Mouse (Mus musculus) limb, embryonic 15.5 days (tissue): Measurements from ENCODE around the gene Cbfa2t3. TPM values are rescaled to one million over a fixed set of nuclear protein-coding genes. Genes with fewer than 3 reads are reported as not detected.

Experiments
- ATAC-seq: fragments of 200-750 bp; cut with Nextera tagmentation; 2 replicates; pipeline ENCODE4 v1.8.0; 2017; ENCODE audit warnings: low read depth, moderate TSS enrichment; ENCODE audit not compliant: insufficient number of reproducible peaks, low FRiP score, low TSS enrichment
- H3K27ac ChIP-seq: fragments of 300-500 bp; sonication (generic); 2 replicates; pipeline ENCODE4 v1.5.1; 2015; ENCODE audit warnings: moderate library complexity, mild to moderate bottlenecking, inconsistent platforms
- H3K27me3 ChIP-seq: fragments of 300-500 bp; sonication (generic); 2 replicates; pipeline ENCODE4 v1.6.1; 2015; ENCODE audit warnings: inconsistent platforms
- H3K36me3 ChIP-seq: fragments of 300-500 bp; sonication (generic); 2 replicates; pipeline ENCODE4 v1.6.1; 2015; ENCODE audit warnings: inconsistent platforms
- H3K4me1 ChIP-seq: fragments of 300-500 bp; sonication (generic); 2 replicates; pipeline ENCODE4 v1.6.1; 2015; ENCODE audit warnings: inconsistent platforms
- H3K4me2 ChIP-seq: fragments of 300-500 bp; sonication (generic); 2 replicates; pipeline ENCODE4 v1.6.1; 2015; ENCODE audit warnings: mild to moderate bottlenecking, inconsistent platforms
- H3K4me3 ChIP-seq: fragments of 300-500 bp; sonication (generic); 2 replicates; pipeline ENCODE4 v1.5.1; 2015; ENCODE audit warnings: mild to moderate bottlenecking, inconsistent platforms
- H3K9ac ChIP-seq: fragments of 300-500 bp; sonication (generic); 2 replicates; pipeline ENCODE4 v1.6.1; 2015; ENCODE audit warnings: inconsistent platforms
- H3K9me3 ChIP-seq: fragments of 300-500 bp; sonication (generic); 2 replicates; pipeline ENCODE4 v1.6.1; 2016; ENCODE audit warnings: inconsistent platforms
- WGBS: fragments of 180-500 bp; shearing (Covaris S2); methylation state at CpG from one replicate; pipeline ENCODE4 v1.1.7; 2015; 5-methylcytosine and 5-hydroxymethylcytosine counted together
- microRNA-seq: library from miRNA; unstranded; fragments of <30 nt; microRNA quantifications from one replicate; pipeline ENCODE4, GENCODE M21; 2016
- polyA plus RNA-seq: library from polyadenylated mRNA; unstranded; fragments of >200 nt; fragmentation: Nextera tagmentation; extraction: Ambion mirVana; gene quantifications from 2 replicates; pipeline ENCODE4 v1.2.1, GENCODE M21; 2015

Gene Cbfa2t3
- polyA plus RNA-seq, 1 experiment from 2014 or later: 4.6 TPM

DNA sequence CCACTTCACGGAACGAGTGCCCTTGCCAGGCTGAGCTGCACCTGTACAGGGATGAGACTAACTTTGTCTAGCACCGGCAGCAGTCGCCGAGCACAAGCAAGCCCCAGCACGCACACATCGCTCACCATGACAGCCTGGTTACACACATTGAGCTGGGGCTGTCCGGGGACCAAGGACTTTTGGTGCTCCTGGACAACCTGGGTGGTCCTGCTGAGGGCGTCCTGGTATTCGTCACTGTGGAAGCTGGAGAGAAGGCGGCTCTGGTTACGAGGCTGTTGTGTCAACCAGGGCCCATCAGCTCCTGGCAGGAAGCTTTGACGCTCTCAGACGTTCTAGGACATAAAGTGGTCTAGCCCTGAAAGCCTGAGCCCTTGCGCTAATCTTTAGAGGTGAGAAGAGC is 118.0 kb downstream of the Cbfa2t3 start:
- no peaks in the 10 kb centered on the region for H3K27me3 ChIP-seq
- WGBS: 30% methylated on average over 15 of the region's 15 CpGs
- no peak overlapping the region for H3K4me2 ChIP-seq
- H3K9me3 ChIP-seq: no peaks in the 10 kb centered on the region
- H3K4me3 ChIP-seq: no peak overlapping the region
- H3K36me3 ChIP-seq: no peaks in the 10 kb centered on the region
- no peak overlapping the region for H3K27ac ChIP-seq
- H3K4me1 ChIP-seq: peaks cover 43% of the 10 kb centered on the region
- ATAC-seq: no peak
- no peak overlapping the region for H3K9ac ChIP-seq

DNA sequence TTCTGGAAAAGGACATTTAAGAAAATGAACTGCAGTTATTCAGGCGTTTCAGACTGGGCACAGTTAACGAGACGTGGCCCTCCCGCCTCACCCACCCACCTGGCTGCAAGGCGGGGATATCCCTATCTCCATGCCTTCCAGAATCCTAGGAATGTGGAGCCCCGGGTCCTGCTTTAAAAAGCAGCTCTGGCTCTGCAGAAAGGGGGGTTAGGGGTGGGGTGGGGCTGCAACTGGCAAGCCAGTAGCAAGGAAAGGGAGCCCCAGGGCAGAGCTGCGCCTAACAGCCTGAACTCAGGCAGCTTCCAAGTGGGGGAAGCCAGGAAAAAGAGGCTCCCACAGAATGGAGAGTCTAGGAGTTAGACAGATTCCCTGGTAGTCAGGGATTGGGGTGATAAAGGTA is 119.7 kb downstream of the Cbfa2t3 start:
- peaks cover 7% of the 10 kb centered on the region; the same call in 1 of the 2 replicates for H3K36me3 ChIP-seq
- 9% methylated on average over 7 of the region's 7 CpGs for WGBS
- ATAC-seq: no peak
- H3K27me3 ChIP-seq: no peaks in the 10 kb centered on the region
- no peak overlapping the region for H3K4me3 ChIP-seq
- H3K4me1 ChIP-seq: peaks cover 56% of the 10 kb centered on the region
- no peak overlapping the region for H3K9ac ChIP-seq
- no peak overlapping the region for H3K4me2 ChIP-seq
- H3K27ac ChIP-seq: peak overlapping the region; percentile 68
- no peaks in the 10 kb centered on the region for H3K9me3 ChIP-seq

DNA sequence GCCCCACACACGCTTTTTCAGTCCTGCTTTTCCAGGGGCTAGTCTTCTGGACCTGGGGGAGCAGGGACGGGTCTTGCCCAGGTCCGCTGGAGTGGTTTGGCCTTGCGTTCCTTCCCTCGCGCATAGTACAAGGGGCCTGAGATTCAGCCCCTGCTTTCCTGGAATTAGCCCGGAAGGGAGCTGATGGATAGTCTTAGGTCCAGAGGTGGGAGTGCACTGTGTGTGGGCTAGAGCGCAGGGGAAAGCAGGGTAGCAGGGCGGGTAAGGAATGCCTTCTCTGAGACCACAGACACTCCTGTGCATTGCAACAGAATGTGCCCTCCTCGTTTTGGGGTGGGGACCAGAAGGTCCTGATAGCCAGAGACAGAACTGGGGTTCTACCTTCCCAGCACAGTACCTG is 121.8 kb downstream of the Cbfa2t3 start:
- H3K4me3 ChIP-seq: peak overlapping the region; percentile 76
- 44% methylated on average over 10 of the region's 10 CpGs for WGBS
- peaks cover 56% of the 10 kb centered on the region for H3K4me1 ChIP-seq

DNA sequence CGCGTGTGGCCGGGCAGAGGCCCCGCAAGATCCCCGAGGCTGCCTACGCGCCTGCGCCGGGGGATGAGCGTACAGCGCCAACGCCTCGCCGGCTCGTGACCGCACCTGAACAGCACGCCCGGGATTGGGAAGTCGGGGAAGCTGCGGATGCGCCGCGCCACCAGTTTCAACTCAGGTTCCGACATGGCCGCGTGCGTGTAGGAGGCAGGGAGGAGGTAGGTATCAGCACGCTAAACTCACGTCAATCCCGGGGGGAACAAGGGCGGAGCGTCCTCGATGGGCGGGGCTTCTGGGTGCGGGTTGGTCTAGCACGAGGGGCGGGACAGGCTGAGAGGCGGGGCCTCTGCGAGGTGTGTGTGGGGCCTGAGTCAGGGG is 122.3 kb downstream of the Cbfa2t3 start, which contains the start of gene Aprt:
Aprt (minus strand) TSS at position 262 of the 375 bp plus-strand sequence.
- Histone ChIP-seq H3K4me3 (peak within 1 kb of the TSS; percentile 76), H3K9me3 (no peaks in the 10 kb centered on the region), H3K27ac (peak within 1 kb of the TSS; percentile 73), H3K36me3 (peaks cover 30% of the 10 kb centered on the region), H3K27me3 (no peaks in the 10 kb centered on the region), H3K4me1 (peaks cover 56% of the 10 kb centered on the region), H3K9ac (peak within 1 kb of the TSS; percentile 65), H3K4me2 (peak within 1 kb of the TSS; percentile 79)
- WGBS: under 1% methylated on average over 39 of the region's 39 CpGs
- ATAC-seq: peak; percentile 89

More for the DNA sequence above, 121.8 kb downstream of the Cbfa2t3 start:
- H3K36me3 ChIP-seq: peaks cover 25% of the 10 kb centered on the region
- H3K9me3 ChIP-seq: no peaks in the 10 kb centered on the region
- no peak for ATAC-seq
- no peak overlapping the region for H3K9ac ChIP-seq
- peak overlapping the region; percentile 63; the same call in 1 of the 2 replicates for H3K27ac ChIP-seq
- H3K27me3 ChIP-seq: no peaks in the 10 kb centered on the region
- peak overlapping the region; percentile 79 for H3K4me2 ChIP-seq

DNA sequence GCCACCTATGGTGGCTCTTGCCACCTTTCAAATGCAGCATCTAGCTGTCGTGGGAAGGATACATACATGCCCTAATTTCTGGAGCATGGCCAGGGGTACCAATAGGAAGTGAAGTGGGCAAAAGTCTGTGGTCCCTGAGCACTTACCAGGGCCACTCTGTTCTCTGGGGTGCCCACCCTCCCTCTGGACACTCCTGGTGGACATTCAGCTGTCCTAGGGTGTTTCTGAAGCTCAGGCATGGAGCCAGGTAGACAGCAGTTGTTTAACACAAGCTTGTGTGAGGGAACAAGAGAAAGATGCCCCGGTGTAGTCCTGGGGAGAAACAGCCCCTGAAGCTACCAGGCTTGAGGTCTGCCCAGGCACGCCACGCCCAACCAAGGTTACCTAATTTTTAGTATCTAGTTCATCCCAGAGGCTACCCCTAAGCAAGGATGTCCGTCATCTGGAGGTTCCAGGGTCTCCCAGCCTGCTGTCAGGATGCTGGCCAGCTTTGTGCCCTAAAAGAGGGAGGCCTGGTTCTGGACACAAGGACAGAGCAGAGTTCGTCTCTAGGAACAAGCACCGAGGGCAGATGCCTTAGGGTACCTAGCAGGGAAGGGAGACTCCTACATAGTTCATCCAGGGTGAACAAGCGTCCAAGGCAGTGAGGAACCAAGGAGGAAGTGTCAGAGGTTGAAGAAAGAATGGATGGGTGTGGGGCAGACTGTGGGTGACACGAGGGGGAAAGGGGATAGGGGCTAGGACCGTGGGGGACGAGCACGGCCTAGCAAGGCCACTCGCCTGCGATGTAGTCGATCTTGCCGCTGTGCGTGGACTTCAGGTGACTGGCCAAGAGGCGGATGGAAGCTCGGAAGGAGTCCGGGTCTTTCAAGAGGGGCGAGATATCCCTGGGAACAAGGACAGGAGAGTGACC is 122.9 kb downstream of the Cbfa2t3 start:
- H3K36me3 ChIP-seq: peaks cover 37% of the 10 kb centered on the region
- H3K9me3 ChIP-seq: no peaks in the 10 kb centered on the region
- no peak for ATAC-seq
- peak overlapping the region; percentile 76 for H3K4me3 ChIP-seq
- H3K4me1 ChIP-seq: peaks cover 54% of the 10 kb centered on the region
- peak overlapping the region; percentile 79 for H3K4me2 ChIP-seq
- 16% methylated on average over 21 of the region's 21 CpGs for WGBS
- no peaks in the 10 kb centered on the region for H3K27me3 ChIP-seq
- H3K9ac ChIP-seq: peak overlapping the region; percentile 65
- peak overlapping the region; percentile 73 for H3K27ac ChIP-seq

DNA sequence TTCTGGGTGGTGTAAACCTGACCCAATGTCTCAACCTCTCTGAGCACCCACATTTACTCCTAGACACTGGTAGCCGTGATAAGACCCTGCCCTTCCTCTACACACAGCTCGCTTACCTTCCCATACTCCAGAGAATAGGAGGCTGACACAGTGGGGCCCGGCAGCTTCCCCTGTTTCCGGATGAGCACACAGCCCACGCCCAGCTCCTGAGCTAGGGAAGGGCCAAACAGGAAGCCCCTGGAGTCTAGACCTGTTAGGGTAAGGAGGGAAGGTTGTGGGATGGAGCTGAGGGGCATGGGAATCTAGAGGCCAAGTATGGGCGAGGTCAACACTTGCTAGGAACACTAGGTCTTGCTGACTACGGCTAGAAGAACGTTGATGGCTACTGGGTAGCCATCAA is 123.6 kb downstream of the Cbfa2t3 start:
- no peak for ATAC-seq
- H3K4me1 ChIP-seq: peaks cover 48% of the 10 kb centered on the region
- no peaks in the 10 kb centered on the region for H3K9me3 ChIP-seq
- WGBS: 70% methylated on average over 8 of the region's 8 CpGs
- H3K27ac ChIP-seq: no peak overlapping the region
- peak overlapping the region; percentile 76 for H3K4me3 ChIP-seq
- peak overlapping the region; percentile 79 for H3K4me2 ChIP-seq
- H3K9ac ChIP-seq: no peak overlapping the region
- H3K27me3 ChIP-seq: no peaks in the 10 kb centered on the region
- peaks cover 44% of the 10 kb centered on the region for H3K36me3 ChIP-seq

Small RNA genes within 50 kb of the gene (microRNA-seq; reads per million reads assigned to microRNA genes)
- not detected for gene Mir6396

Other genes with a start within 250 kb of the Cbfa2t3 start
- gene Snai3, start 238.4 kb downstream of the Cbfa2t3 start, polyA plus RNA-seq: 0.84 and 3.3 TPM in 2 replicates
- gene Rnf166, start 223.0 kb downstream of the Cbfa2t3 start, polyA plus RNA-seq: 49.4 and 51.0 TPM in 2 replicates
- gene Ctu2, start 223.0 kb downstream of the Cbfa2t3 start, polyA plus RNA-seq: 40.8 and 47.6 TPM in 2 replicates
- 17.5 and 23.3 TPM in 2 replicates for gene Piezo1, start 147.8 kb downstream of the Cbfa2t3 start, polyA plus RNA-seq
- 31.8 and 36.1 TPM in 2 replicates for gene Cdt1, start 131.1 kb downstream of the Cbfa2t3 start, polyA plus RNA-seq
- gene Aprt, start 122.2 kb downstream of the Cbfa2t3 start, polyA plus RNA-seq: 268 and 295 TPM in 2 replicates
- 12.0 and 16.6 TPM in 2 replicates for gene Galns, start 87.6 kb downstream of the Cbfa2t3 start, polyA plus RNA-seq
- gene Trappc2l, start 87.5 kb downstream of the Cbfa2t3 start, polyA plus RNA-seq: 48.9 and 60.1 TPM in 2 replicates
- gene Pabpn1l, start 76.4 kb downstream of the Cbfa2t3 start, polyA plus RNA-seq: not detected in 2 replicates
- gene Acsf3, start 76.4 kb upstream of the Cbfa2t3 start, polyA plus RNA-seq: 17.6 and 18.1 TPM in 2 replicates
- 16.5 and 33.3 TPM in 2 replicates for gene Cdh15, start 148.9 kb upstream of the Cbfa2t3 start, polyA plus RNA-seq